Mouse (Mus musculus) midbrain, embryonic 11.5 days (tissue): ENCODE results near the gene Irx6. TPM values are rescaled to one million over a fixed set of nuclear protein-coding genes. Genes with fewer than 3 reads are reported as not detected.

ENCODE experiments used
- ATAC-seq: fragments of 200-750 bp; cut with Nextera tagmentation; 2 replicates; pipeline ENCODE4 v1.8.0; 2017; ENCODE audit warnings: moderate TSS enrichment, moderate library complexity; ENCODE audit not compliant: low FRiP score
- DNase-seq: peaks from one replicate; pipeline ENCODE4 v3.0.0; 2015; ENCODE audit warnings: low spot score; ENCODE audit errors: missing footprints
- H3K27ac ChIP-seq: fragments of 300-500 bp; sonication (generic); 2 replicates; pipeline ENCODE4 v1.5.1; 2014; ENCODE audit warnings: low read depth, low read length
- H3K27me3 ChIP-seq: fragments of 300-500 bp; sonication (generic); 2 replicates; pipeline ENCODE4 v1.6.1; 2014; ENCODE audit warnings: mild to moderate bottlenecking, low read length, moderate library complexity, mixed read lengths; ENCODE audit not compliant: control insufficient read depth, insufficient read depth
- H3K36me3 ChIP-seq: fragments of 300-500 bp; sonication (generic); 2 replicates; pipeline ENCODE4 v1.6.1; 2014; ENCODE audit warnings: mild to moderate bottlenecking, low read length, moderate library complexity, mixed read lengths; ENCODE audit not compliant: control insufficient read depth, insufficient read depth
- H3K4me1 ChIP-seq: fragments of 300-500 bp; sonication (generic); 2 replicates; pipeline ENCODE4 v1.6.1; 2014; ENCODE audit warnings: low read length; ENCODE audit not compliant: control insufficient read depth, insufficient read depth
- H3K4me2 ChIP-seq: fragments of 300-500 bp; sonication (generic); 2 replicates; pipeline ENCODE4 v1.6.1; 2014; ENCODE audit warnings: mild to moderate bottlenecking, moderate library complexity
- H3K4me3 ChIP-seq: fragments of 300-500 bp; sonication (generic); 2 replicates; pipeline ENCODE4 v1.5.1; 2014; ENCODE audit warnings: low read depth, low read length
- H3K9ac ChIP-seq: fragments of 300-500 bp; sonication (generic); 2 replicates; pipeline ENCODE4 v1.6.1; 2014; ENCODE audit warnings: low read length
- H3K9me3 ChIP-seq: fragments of 300-500 bp; sonication (generic); 2 replicates; pipeline ENCODE4 v1.6.1; 2016; ENCODE audit warnings: low read length; ENCODE audit not compliant: control insufficient read depth
- whole genome bisulfite sequencing: fragments of 180-500 bp; shearing (Covaris S2); extraction: QIAGEN DNeasy Blood & Tissue Kit; methylation state at CpG from one replicate; pipeline ENCODE4 v1.1.7; 2014; 5-methylcytosine and 5-hydroxymethylcytosine counted together
- polyA plus RNA-seq: library from polyadenylated mRNA; unstranded; fragments of >200 nt; fragmentation: Nextera tagmentation; extraction: Ambion mirVana; gene quantifications from 2 replicates; pipeline ENCODE4 v1.2.1, GENCODE M21; 2014

The Irx6 gene
- polyA plus RNA-seq, 1 experiment from 2014 or later, result 2.6 TPM

- 29% methylated on average over 4 of the region's 4 CpGs for WGBS
- H3K4me1 ChIP-seq, result peaks cover 38% of the 10 kb centered on the region
- no peak for ATAC-seq
- no peak overlapping the region for H3K4me2 ChIP-seq
- H3K9ac ChIP-seq, result no peak overlapping the region
- no peaks in the 10 kb centered on the region for H3K9me3 ChIP-seq
- DNase-seq, result peak; percentile 91
- no peak overlapping the region for H3K27ac ChIP-seq
- no peak overlapping the region for H3K4me3 ChIP-seq
- H3K27me3 ChIP-seq, result peaks cover 27% of the 10 kb centered on the region
- no peaks in the 10 kb centered on the region for H3K36me3 ChIP-seq
Observed at GRCm38 (mm10) chr8:92671892-92672291, 2.2 kb upstream of the Irx6 start.

- ATAC-seq (peak; percentile 2; the same call in 1 of the 2 replicates), DNase-seq (peak; percentile 95)
- peak overlapping the region; percentile 87 for H3K4me2 ChIP-seq
- no peaks in the 10 kb centered on the region for H3K36me3 ChIP-seq
- peaks cover 39% of the 10 kb centered on the region for H3K27me3 ChIP-seq
- no peak overlapping the region for H3K9ac ChIP-seq
- 4% methylated on average over 11 of the region's 11 CpGs for WGBS
- peaks cover 42% of the 10 kb centered on the region for H3K4me1 ChIP-seq
- peak overlapping the region; percentile 44 for H3K4me3 ChIP-seq
- H3K9me3 ChIP-seq, result no peaks in the 10 kb centered on the region
- H3K27ac ChIP-seq, result no peak overlapping the region
Observed at GRCm38 (mm10) chr8:92673101-92673500, 987 bp upstream of the Irx6 start.

GRCm38 (mm10) chr8:92673555-92674243 lies 389 bp upstream of the Irx6 start:
- Histone ChIP-seq H3K9ac (peak overlapping the region; percentile 64), H3K36me3 (no peaks in the 10 kb centered on the region), H3K27ac (no peak overlapping the region), H3K9me3 (no peaks in the 10 kb centered on the region), H3K4me2 (peak overlapping the region; percentile 87), H3K27me3 (peaks cover 45% of the 10 kb centered on the region), H3K4me1 (peaks cover 45% of the 10 kb centered on the region), H3K4me3 (peak overlapping the region; percentile 44)
- DNase-seq, result peak; percentile 96
- ATAC-seq, result peak; percentile 74
- WGBS, result under 1% methylated on average over 29 of the region's 30 CpGs

DNA sequence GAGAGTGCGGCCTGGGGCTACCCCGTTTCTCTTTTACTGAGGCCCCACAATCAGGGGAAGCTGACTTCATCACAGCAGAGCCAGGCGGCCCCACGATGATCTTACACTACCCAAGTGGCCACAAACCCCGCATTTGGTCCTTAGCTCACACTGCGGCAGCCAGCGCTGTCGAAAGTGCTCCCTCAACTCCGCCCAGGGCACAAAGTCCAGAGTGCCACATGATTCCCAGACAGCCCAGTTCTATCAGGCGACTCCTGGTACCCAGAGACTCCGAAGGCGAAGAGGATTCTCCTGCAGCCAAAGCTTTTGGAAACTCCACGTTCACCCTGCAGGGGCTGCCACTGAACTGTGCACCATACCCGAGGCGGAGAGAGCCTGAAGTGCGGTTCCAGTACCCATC lies 4.3 kb downstream of the Irx6 start:
- Histone ChIP-seq H3K9ac (peak overlapping the region; percentile 30; the same call in 1 of the 2 replicates), H3K4me3 (no peak overlapping the region), H3K27ac (no peak overlapping the region), H3K27me3 (peaks cover 56% of the 10 kb centered on the region), H3K4me2 (peak overlapping the region; percentile 40), H3K4me1 (peaks cover 23% of the 10 kb centered on the region), H3K36me3 (no peaks in the 10 kb centered on the region), H3K9me3 (no peaks in the 10 kb centered on the region)
- WGBS, result 11% methylated on average over 16 of the region's 16 CpGs
- ATAC-seq (no peak), DNase-seq (peak; percentile 93)

- Histone ChIP-seq H3K4me2 (no peak overlapping the region), H3K9me3 (no peaks in the 10 kb centered on the region), H3K9ac (no peak overlapping the region), H3K27me3 (no peaks in the 10 kb centered on the region), H3K27ac (no peak overlapping the region), H3K36me3 (no peaks in the 10 kb centered on the region), H3K4me3 (no peak overlapping the region), H3K4me1 (no peaks in the 10 kb centered on the region)
- 85% methylated on average over 5 of the region's 5 CpGs for WGBS
- ATAC-seq, result no peak
- DNase-seq, result peak; percentile 66
Observed at GRCm38 (mm10) chr8:92697361-92697760, 23.3 kb downstream of the Irx6 start.

- peak; percentile 12 for DNase-seq
- H3K27me3 ChIP-seq, result no peaks in the 10 kb centered on the region
- ATAC-seq, result no peak
- H3K9me3 ChIP-seq, result no peaks in the 10 kb centered on the region
- H3K4me2 ChIP-seq, result no peak overlapping the region
- WGBS, result 89% methylated on average over 3 of the region's 3 CpGs
- no peaks in the 10 kb centered on the region for H3K36me3 ChIP-seq
- no peak overlapping the region for H3K9ac ChIP-seq
- no peaks in the 10 kb centered on the region for H3K4me1 ChIP-seq
- H3K4me3 ChIP-seq, result no peak overlapping the region
- no peak overlapping the region for H3K27ac ChIP-seq
Observed at GRCm38 (mm10) chr8:92698411-92698810, 24.3 kb downstream of the Irx6 start.

DNA sequence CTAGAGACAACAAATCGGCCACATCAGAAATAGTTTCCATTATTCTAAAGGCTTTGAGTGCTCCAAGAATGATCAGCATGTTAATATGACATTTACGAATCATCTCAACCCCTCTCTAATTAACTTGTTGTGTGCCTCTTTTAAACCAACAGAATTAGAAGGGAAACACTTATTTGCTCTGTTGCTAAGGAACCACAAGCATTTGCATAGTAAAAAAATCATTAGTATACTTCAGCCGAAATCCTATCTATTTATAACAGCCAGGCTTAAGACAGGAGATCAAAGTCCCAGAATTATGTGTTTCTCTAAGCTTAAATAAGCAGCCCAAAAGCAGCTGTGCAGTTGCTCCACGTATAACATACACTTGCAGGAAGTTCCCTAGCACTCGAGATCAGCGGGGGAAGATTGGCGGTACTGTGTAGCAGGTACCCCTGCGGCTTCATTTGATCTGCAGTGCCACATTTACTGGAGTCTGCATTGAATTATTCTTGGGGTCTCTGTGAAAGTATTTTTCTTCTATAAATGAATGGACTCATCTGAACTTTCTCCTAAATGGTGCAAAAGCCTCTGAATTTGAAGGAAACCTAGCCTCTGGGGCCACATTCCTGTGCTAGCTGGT lies 25.9 kb downstream of the Irx6 start:
- H3K27me3 ChIP-seq, result no peaks in the 10 kb centered on the region
- no peak overlapping the region for H3K4me3 ChIP-seq
- H3K27ac ChIP-seq, result no peak overlapping the region
- no peak overlapping the region for H3K4me2 ChIP-seq
- peak; percentile 60 for DNase-seq
- H3K36me3 ChIP-seq, result no peaks in the 10 kb centered on the region
- no peak for ATAC-seq
- WGBS, result 63% methylated on average over 8 of the region's 8 CpGs
- H3K9ac ChIP-seq, result no peak overlapping the region
- no peaks in the 10 kb centered on the region for H3K9me3 ChIP-seq
- no peaks in the 10 kb centered on the region for H3K4me1 ChIP-seq

- Histone ChIP-seq H3K27me3 (no peaks in the 10 kb centered on the region), H3K27ac (no peak overlapping the region), H3K4me2 (no peak overlapping the region), H3K4me3 (no peak overlapping the region), H3K4me1 (no peaks in the 10 kb centered on the region), H3K9me3 (no peaks in the 10 kb centered on the region), H3K36me3 (no peaks in the 10 kb centered on the region), H3K9ac (no peak overlapping the region)
- no peak for ATAC-seq
- WGBS, result 86% methylated on average over 3 of the region's 3 CpGs
- no peak for DNase-seq
Observed at GRCm38 (mm10) chr8:92703375-92703774, 29.3 kb downstream of the Irx6 start.

GRCm38 (mm10) chr8:92706311-92706710 lies 32.2 kb downstream of the Irx6 start:
- no peak overlapping the region for H3K9ac ChIP-seq
- no peak for DNase-seq
- no peak overlapping the region for H3K4me2 ChIP-seq
- no peak overlapping the region for H3K27ac ChIP-seq
- no peak overlapping the region for H3K4me3 ChIP-seq
- H3K9me3 ChIP-seq, result no peaks in the 10 kb centered on the region
- no peak for ATAC-seq
- 86% methylated on average over 2 of the region's 2 CpGs for WGBS
- H3K36me3 ChIP-seq, result no peaks in the 10 kb centered on the region
- H3K4me1 ChIP-seq, result no peaks in the 10 kb centered on the region
- no peaks in the 10 kb centered on the region for H3K27me3 ChIP-seq
